Mouse (Mus musculus) retina, postnatal 1 day (tissue): ENCODE results near the gene Rnf180.

Source experiments
- DNase-seq: peaks from one replicate; pipeline ENCODE4 v3.0.0-alpha.2; 2012

The Rnf180 gene

GRCm38 (mm10) chr13:105122092-105122491, 172.5 kb downstream of the Rnf180 start:
- DNase-seq, result no peak

GRCm38 (mm10) chr13:105121617-105122016, 173.0 kb downstream of the Rnf180 start:
- no peak for DNase-seq

- no peak for DNase-seq
Measured at GRCm38 (mm10) chr13:105111599-105111998, 183.0 kb downstream of the Rnf180 start.

GRCm38 (mm10) chr13:105104385-105104784, 190.2 kb downstream of the Rnf180 start:
- DNase-seq, result no peak

GRCm38 (mm10) chr13:105100705-105101104, 193.9 kb downstream of the Rnf180 start:
- no peak for DNase-seq

GRCm38 (mm10) chr13:105096316-105096715, 198.3 kb downstream of the Rnf180 start:
- DNase-seq, result no peak

- DNase-seq, result no peak
Measured at GRCm38 (mm10) chr13:105089276-105089675, 205.3 kb downstream of the Rnf180 start.

GRCm38 (mm10) chr13:105081862-105082261, 212.8 kb downstream of the Rnf180 start, which contains the start of gene 4933425L06Rik:
TSS of gene 4933425L06Rik (plus strand) at chr13:105082122.
- no peak for DNase-seq
